Mouse (Mus musculus) kidney, embryonic 15.5 days (tissue): ENCODE data around the gene Adam19. TPM values are rescaled to one million over a fixed set of nuclear protein-coding genes. Genes with fewer than 3 reads are reported as not detected.
A peak's percentile ranks its signal among the peaks of the same experiment; 100 is the strongest.
"Not testable (repeated sequence)": the region's sequence is repeated elsewhere in the genome, so short reads cannot be mapped to it uniquely, and the experiment has no call there.

Source experiments
- ATAC-seq: fragments of 200-750 bp; cut with Nextera tagmentation; replicated peaks from 2 replicates; pipeline ENCODE4 v1.8.0; 2017; ENCODE audit warnings: moderate TSS enrichment; ENCODE audit not compliant: low FRiP score
- H3K27ac ChIP-seq: fragments of 300-500 bp; sonication (generic); 2 replicates; pipeline ENCODE4 v1.5.1; 2015; ENCODE audit warnings: mild to moderate bottlenecking, inconsistent platforms
- H3K27me3 ChIP-seq: fragments of 300-500 bp; sonication (generic); 2 replicates; pipeline ENCODE4 v1.6.1; 2015; ENCODE audit warnings: inconsistent platforms
- H3K36me3 ChIP-seq: fragments of 300-500 bp; sonication (generic); 2 replicates; pipeline ENCODE4 v1.6.1; 2015; ENCODE audit warnings: inconsistent platforms
- H3K4me1 ChIP-seq: fragments of 300-500 bp; sonication (generic); 2 replicates; pipeline ENCODE4 v1.6.1; 2015; ENCODE audit warnings: inconsistent platforms
- H3K4me2 ChIP-seq: fragments of 300-500 bp; sonication (generic); 2 replicates; pipeline ENCODE4 v1.6.1; 2015; ENCODE audit warnings: moderate library complexity, mild to moderate bottlenecking, inconsistent platforms
- H3K4me3 ChIP-seq: fragments of 300-500 bp; sonication (generic); replicated peaks from 2 replicates; pipeline ENCODE4 v1.5.1; 2015; ENCODE audit warnings: mild to moderate bottlenecking, inconsistent platforms
- H3K9ac ChIP-seq: fragments of 300-500 bp; sonication (generic); 2 replicates; pipeline ENCODE4 v1.6.1; 2015; ENCODE audit warnings: mild to moderate bottlenecking, inconsistent platforms
- H3K9me3 ChIP-seq: fragments of 300-500 bp; sonication (generic); replicated peaks from 2 replicates; pipeline ENCODE4 v1.6.1; 2016; ENCODE audit warnings: inconsistent platforms
- WGBS: fragments of 180-500 bp; shearing (Covaris S2); methylation state at CpG from one replicate; pipeline ENCODE4 v1.1.7; 2015; ENCODE audit warnings: mixed read lengths; 5-methylcytosine and 5-hydroxymethylcytosine counted together
- microRNA-seq: library from miRNA; unstranded; fragments of <30 nt; microRNA quantifications from one replicate; pipeline ENCODE4, GENCODE M21; 2016
- polyA plus RNA-seq: library from polyadenylated mRNA; unstranded; fragments of >200 nt; fragmentation: Nextera tagmentation; extraction: Ambion mirVana; gene quantifications from 2 replicates; pipeline ENCODE4 v1.2.1, GENCODE M21; 2015

Adam19 gene
- polyA plus RNA-seq, 1 experiment from 2014 or later: 17.9 TPM

DNA sequence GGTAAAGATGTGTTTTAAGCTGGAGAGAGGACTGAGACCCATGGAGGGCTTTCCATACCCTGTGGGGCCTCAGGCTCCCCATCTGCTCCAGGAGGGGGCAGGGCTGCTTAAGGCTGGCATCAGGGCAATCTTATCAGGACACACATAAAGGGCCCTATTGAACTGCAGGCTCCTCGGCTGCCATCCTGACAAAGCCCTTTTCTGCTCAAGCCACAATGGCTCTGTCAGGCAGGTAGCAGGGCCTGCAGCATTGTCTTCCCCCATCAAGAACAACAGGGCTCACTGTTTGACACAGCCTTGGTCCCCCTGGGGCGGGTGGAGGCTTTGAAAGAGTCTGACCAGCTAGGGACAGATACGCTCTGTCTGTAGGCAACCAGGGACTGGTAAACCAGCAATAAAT lies 114.1 kb downstream of the Adam19 start:
- Histone ChIP-seq H3K36me3 (no peaks in the 10 kb centered on the region), H3K9ac (no peak overlapping the region), H3K4me1 (peaks cover 9% of the 10 kb centered on the region), H3K4me2 (no peak overlapping the region), H3K27me3 (peaks cover 22% of the 10 kb centered on the region), H3K4me3 (no peak overlapping the region), H3K27ac (no peak overlapping the region), H3K9me3 (no peaks in the 10 kb centered on the region)
- 55% methylated on average over 3 of the region's 3 CpGs for WGBS
- no peak for ATAC-seq

DNA sequence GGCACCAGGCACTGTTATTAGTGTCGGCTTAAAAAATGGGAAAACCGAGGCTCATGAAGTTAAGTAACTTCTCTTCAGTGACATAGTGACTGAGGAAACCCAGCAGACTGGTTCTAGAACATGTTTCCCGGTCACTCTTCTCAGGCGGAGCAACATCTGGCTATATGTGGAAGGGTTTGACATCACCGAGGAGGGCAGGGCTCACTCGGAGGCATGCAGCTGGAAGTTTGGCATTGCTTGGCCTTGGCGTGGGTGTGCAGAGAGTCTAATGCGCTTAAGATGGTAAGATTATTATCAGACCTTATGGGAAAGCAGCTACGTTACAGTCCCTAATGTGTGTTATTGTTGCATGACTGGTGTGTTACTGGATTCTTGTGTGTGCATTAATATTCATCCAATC lies 116.3 kb downstream of the Adam19 start:
- Histone ChIP-seq H3K4me3 (no peak overlapping the region), H3K4me1 (no peaks in the 10 kb centered on the region), H3K4me2 (no peak overlapping the region), H3K9ac (no peak overlapping the region), H3K9me3 (no peaks in the 10 kb centered on the region), H3K27me3 (0 out of 2 replicates have a peak, but pooled peaks cover 4% of the 10 kb centered on the region), H3K27ac (no peak overlapping the region), H3K36me3 (no peaks in the 10 kb centered on the region)
- WGBS: 91% methylated on average over 9 of the region's 9 CpGs
- ATAC-seq: no peak

DNA sequence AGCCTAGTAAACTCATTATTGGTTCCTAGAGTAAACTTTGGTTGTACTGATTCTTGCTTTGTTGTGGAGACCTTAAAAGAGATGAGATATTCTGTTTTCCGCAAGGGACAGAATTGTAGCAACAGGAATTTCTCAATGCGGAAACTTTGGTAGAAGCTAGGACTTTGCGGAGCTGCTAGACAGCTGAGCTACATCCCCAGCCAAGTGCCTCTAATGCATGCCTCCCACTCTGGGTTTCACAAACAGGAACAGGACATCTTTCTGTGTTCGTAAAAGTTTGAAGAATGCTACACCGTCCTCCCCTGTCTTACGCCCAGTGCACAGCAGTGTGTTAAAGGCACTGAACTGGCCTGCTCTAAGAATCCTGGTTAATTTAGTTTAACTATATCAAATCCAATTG lies 120.4 kb downstream of the Adam19 start:
- Histone ChIP-seq H3K4me1 (no peaks in the 10 kb centered on the region), H3K36me3 (no peaks in the 10 kb centered on the region), H3K27me3 (no peaks in the 10 kb centered on the region), H3K4me2 (no peak overlapping the region), H3K4me3 (no peak overlapping the region), H3K9me3 (no peaks in the 10 kb centered on the region), H3K27ac (no peak overlapping the region), H3K9ac (no peak overlapping the region)
- 86% methylated on average over 6 of the region's 6 CpGs for WGBS
- ATAC-seq: no peak

DNA sequence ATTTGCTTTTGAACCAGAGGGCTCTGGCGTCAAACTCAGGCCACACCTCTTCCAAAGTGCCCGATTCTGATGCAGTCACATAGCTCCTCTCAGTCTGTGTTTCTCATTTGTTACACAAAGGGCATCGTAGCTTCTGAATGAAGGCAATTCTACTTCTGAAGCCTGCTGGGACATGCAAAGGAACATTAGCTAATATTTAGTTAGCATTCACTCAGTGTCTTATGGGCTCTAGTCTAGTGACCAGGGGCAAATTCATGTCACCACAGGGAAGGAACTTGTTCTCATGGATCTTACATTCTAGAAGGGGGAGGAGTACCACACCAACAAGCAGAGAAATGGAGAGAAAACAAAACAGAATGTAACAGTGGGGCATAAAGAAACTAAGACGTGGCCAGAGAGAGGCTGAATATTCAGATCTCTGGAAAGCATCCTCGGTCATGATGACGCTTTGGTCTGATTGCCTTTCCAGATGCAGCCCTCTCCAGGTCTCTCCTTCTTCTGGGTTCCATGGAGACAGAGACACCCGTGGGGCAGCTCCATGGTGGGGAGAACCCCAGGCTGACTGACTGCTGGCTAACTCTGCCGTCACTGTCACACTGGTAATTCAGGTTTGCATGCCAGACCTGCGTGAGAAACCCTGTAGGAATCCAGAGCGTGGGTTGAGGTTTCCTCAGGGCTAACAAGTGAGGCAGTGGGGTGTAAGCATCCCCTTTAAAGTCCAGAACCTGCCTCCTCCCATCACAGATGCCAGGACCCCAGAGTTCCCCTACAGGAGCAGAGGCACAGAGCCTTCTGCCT lies 121.7 kb downstream of the Adam19 start:
- Histone ChIP-seq H3K4me3 (no peak overlapping the region), H3K27ac (no peak overlapping the region), H3K9me3 (no peaks in the 10 kb centered on the region), H3K9ac (no peak overlapping the region), H3K4me2 (no peak overlapping the region), H3K4me1 (no peaks in the 10 kb centered on the region), H3K27me3 (no peaks in the 10 kb centered on the region), H3K36me3 (no peaks in the 10 kb centered on the region)
- ATAC-seq: no peak
- 74% methylated on average over 10 of the region's 10 CpGs for WGBS

DNA sequence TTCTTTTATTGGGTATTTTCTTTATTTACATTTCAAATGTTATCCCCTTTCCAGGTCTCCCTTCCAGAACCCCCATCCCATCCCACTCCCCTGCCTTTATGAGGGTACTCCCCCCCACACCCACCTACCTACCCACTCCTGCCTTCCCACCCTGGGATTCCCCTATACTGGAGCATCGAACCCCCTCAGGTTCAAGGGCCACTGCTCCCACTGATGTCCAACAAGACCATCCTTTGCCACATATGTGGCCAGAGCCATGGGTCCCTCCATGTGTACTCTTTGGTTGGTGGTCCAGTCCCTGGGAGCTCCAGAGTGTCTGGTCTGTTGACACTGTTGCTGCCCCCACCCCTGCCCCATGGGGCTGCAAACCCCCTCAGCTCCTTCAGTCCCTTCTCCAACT lies 126.2 kb downstream of the Adam19 start:
- not testable (repeated sequence) for H3K4me2 ChIP-seq, H3K27me3 ChIP-seq, H3K4me3 ChIP-seq, ATAC-seq, H3K36me3 ChIP-seq, H3K4me1 ChIP-seq, H3K9ac ChIP-seq, H3K9me3 ChIP-seq, H3K27ac ChIP-seq
- 96% methylated on average over 1 of the region's 1 CpGs for WGBS

DNA sequence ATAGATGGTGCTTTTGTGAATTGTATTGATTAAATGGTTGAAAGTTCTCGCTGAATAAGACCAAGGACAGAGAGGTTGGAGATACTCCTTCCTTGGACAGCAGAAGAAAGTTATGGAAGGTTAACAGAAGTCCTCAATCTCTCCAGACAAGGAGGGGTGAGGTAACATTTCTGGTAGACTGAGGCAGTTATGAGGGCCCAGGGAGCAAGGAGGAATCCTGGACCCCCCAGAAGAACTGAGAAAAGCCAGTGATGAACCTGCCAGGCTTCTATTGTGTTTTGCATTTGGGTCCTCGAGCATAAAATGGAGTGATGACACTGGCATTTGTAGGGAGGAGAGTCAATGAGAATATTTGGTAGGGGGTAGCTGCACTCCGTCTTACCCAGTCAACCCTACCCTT lies 129.2 kb downstream of the Adam19 start:
- no peak for ATAC-seq
- no peaks in the 10 kb centered on the region for H3K27me3 ChIP-seq
- H3K4me1 ChIP-seq: no peaks in the 10 kb centered on the region
- H3K4me2 ChIP-seq: no peak overlapping the region
- 83% methylated on average over 3 of the region's 3 CpGs for WGBS
- H3K9ac ChIP-seq: no peak overlapping the region
- no peak overlapping the region for H3K27ac ChIP-seq
- no peaks in the 10 kb centered on the region for H3K9me3 ChIP-seq
- no peaks in the 10 kb centered on the region for H3K36me3 ChIP-seq
- no peak overlapping the region for H3K4me3 ChIP-seq

DNA sequence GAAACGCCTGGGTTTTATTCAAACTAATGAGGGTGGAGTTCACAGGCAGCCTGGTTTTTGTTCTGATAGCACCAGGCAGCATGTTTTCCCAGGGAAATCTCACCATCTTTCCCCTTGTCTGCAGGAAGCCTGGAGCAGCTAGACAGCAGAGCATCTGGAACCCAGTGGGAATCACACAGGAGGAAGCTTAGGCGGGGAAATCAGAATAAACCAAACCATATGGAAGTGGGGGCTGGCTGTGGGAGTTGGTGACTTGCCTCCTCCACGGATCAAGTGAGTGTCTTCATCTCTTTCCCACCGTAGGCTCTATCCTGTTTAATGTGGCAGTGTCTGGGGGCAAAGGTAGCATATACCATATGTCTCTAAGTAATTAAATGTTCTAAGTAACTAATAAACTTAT lies 129.7 kb downstream of the Adam19 start:
- no peak for ATAC-seq
- no peaks in the 10 kb centered on the region for H3K36me3 ChIP-seq
- no peak overlapping the region for H3K4me3 ChIP-seq
- no peaks in the 10 kb centered on the region for H3K27me3 ChIP-seq
- no peak overlapping the region for H3K27ac ChIP-seq
- no peak overlapping the region for H3K9ac ChIP-seq
- H3K9me3 ChIP-seq: no peaks in the 10 kb centered on the region
- no peaks in the 10 kb centered on the region for H3K4me1 ChIP-seq
- WGBS: 21% methylated on average over 4 of the region's 4 CpGs
- no peak overlapping the region for H3K4me2 ChIP-seq

DNA sequence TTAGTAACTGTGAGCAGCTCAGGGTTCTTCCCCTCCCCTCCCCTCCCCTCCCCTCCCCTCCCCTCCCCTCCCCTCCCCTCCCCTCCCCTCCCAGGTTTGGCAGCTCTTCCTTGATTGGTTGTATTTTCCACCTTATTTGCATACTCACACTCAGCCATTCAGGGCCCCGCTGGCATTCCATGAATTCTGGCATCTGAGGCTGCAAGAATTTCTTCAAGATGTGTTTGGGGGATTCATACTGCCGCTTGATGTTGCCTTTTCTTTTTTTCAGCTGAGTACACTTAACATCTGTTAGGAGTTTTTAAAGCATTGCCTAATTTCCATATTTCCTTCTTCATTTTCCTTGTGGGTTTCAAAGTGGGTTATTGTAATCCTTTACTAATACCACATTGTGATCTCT lies 132.5 kb downstream of the Adam19 start:
- no peak for ATAC-seq
- H3K4me3 ChIP-seq: no peak overlapping the region
- H3K4me1 ChIP-seq: no peaks in the 10 kb centered on the region
- H3K36me3 ChIP-seq: no peaks in the 10 kb centered on the region
- H3K27ac ChIP-seq: no peak overlapping the region
- no peaks in the 10 kb centered on the region for H3K9me3 ChIP-seq
- no peak overlapping the region for H3K9ac ChIP-seq
- H3K27me3 ChIP-seq: no peaks in the 10 kb centered on the region
- WGBS: 80% methylated on average over 2 of the region's 2 CpGs
- no peak overlapping the region for H3K4me2 ChIP-seq

DNA sequence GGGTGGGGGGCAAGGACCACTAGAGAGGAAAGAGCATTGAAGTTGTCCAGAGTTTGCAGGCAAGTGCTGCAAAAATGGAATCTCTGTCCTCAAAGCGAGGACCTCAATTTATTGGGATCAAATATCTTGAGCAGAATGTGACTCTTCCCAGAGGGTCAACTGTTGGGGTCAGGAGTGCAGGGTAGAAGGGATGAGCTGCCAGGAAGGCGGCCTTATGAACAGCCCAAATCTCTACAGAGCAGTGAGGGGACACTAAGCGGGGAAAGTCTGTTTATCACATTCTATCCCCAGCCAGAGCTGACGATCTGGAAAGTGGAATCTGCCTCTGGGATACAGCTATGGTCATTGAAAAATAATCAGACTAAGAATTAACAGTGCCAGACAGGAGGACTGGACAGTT lies 138.4 kb downstream of the Adam19 start:
- Histone ChIP-seq H3K27ac (0 out of 2 replicates have a peak overlapping the region, but pooled peaks have one; percentile 13), H3K4me1 (no peaks in the 10 kb centered on the region), H3K36me3 (0 out of 2 replicates have a peak, but pooled peaks cover 5% of the 10 kb centered on the region), H3K27me3 (no peaks in the 10 kb centered on the region), H3K9me3 (no peaks in the 10 kb centered on the region), H3K4me2 (no peak overlapping the region), H3K9ac (no peak overlapping the region), H3K4me3 (no peak overlapping the region)
- 42% methylated on average over 4 of the region's 4 CpGs for WGBS
- no peak for ATAC-seq

Small RNA genes lying within 50 kb of the gene (microRNA-seq; reads per million reads assigned to microRNA genes)
- gene Mir7239 (not detected), gene Mir8100 (not detected)

Other genes starting within 250 kb of the Adam19 start
- gene Clint1, start 203.9 kb upstream of the Adam19 start, polyA plus RNA-seq: 97.8 and 102 TPM in 2 replicates
- 5.0 and 5.6 TPM in 2 replicates for gene Lsm11, start 111.1 kb upstream of the Adam19 start, polyA plus RNA-seq
- 14.9 and 16.4 TPM in 2 replicates for gene Thg1l, start 100.5 kb upstream of the Adam19 start, polyA plus RNA-seq
- 0.22 and 0.25 TPM in 2 replicates for gene Sox30, start 75.7 kb upstream of the Adam19 start, polyA plus RNA-seq
- gene Gm12166, start 3.7 kb upstream of the Adam19 start, polyA plus RNA-seq: 2.8 and 6.7 TPM in 2 replicates
- 0.48 and 1.2 TPM in 2 replicates for gene Nipal4, start 110.5 kb downstream of the Adam19 start, polyA plus RNA-seq
- 0.13 and 0.21 TPM in 2 replicates for gene Fndc9, start 179.5 kb downstream of the Adam19 start, polyA plus RNA-seq